Mouse (Mus musculus) thymus, adult 2 months (tissue): ENCODE results near the gene Serpina6. TPM values are rescaled to one million over a fixed set of nuclear protein-coding genes. Genes with fewer than 3 reads are reported as not detected.

Experiments
- DNase-seq: peaks from one replicate; pipeline ENCODE4 v3.0.0; 2021
- H3K27ac ChIP-seq: fragments of 200-500 bp; 2 replicates; pipeline ENCODE4 v1.5.1; 2012; ENCODE audit warnings: low read length, control low read depth; ENCODE audit not compliant: control insufficient read depth, insufficient read depth
- H3K27me3 ChIP-seq: fragments of 200-500 bp; 2 replicates; pipeline ENCODE4 v1.6.1; 2012; ENCODE audit warnings: mild to moderate bottlenecking, low read length, moderate library complexity, mixed read lengths; ENCODE audit not compliant: control insufficient read depth, insufficient read depth
- H3K36me3 ChIP-seq: fragments of 200-500 bp; 2 replicates; pipeline ENCODE4 v1.6.1; 2012; ENCODE audit warnings: mild to moderate bottlenecking, low read length, moderate library complexity; ENCODE audit not compliant: control insufficient read depth, insufficient read depth
- H3K4me1 ChIP-seq: fragments of 200-500 bp; replicated peaks from 2 replicates; pipeline ENCODE4 v1.6.1; 2012; ENCODE audit warnings: low read length; ENCODE audit not compliant: control insufficient read depth, insufficient read depth
- H3K4me3 ChIP-seq: fragments of 200-500 bp; 2 replicates; pipeline ENCODE4 v1.5.1; 2012; ENCODE audit warnings: mild to moderate bottlenecking, low read length, control low read depth, moderate library complexity; ENCODE audit not compliant: control insufficient read depth, insufficient read depth
- CTCF ChIP-seq: fragments of 200-500 bp; IDR thresholded peaks from 2 replicates; pipeline ENCODE4 v1.5.1; 2012; ENCODE audit warnings: mild to moderate bottlenecking, control low read depth, low read length, moderate library complexity, borderline replicate concordance; ENCODE audit not compliant: control insufficient read depth, poor library complexity, insufficient read depth; ENCODE audit errors: extremely low read depth
- POLR2A ChIP-seq: fragments of 200-500 bp; IDR thresholded peaks from 2 replicates; pipeline ENCODE4 v1.6.1; 2012; ENCODE audit warnings: mild to moderate bottlenecking, low read length, control low read depth, moderate library complexity; ENCODE audit not compliant: control insufficient read depth, poor library complexity, insufficient read depth; ENCODE audit errors: extremely low read depth
- WGBS: fragments of 180-500 bp; shearing (Covaris S2); methylation state at CpG from one replicate; pipeline ENCODE4 v1.1.7; 2018; 5-methylcytosine and 5-hydroxymethylcytosine counted together
- polyA plus RNA-seq: library from polyadenylated mRNA; depleted of rRNA; stranded (reverse); fragments of >200 nt; gene quantifications from 2 replicates; pipeline ENCODE4 v1.2.3, GENCODE M21; 2012

Gene Serpina6
- polyA plus RNA-seq, 1 experiment, result not detected

GRCm38 (mm10) chr12:103643818-103644217 lies 13.2 kb downstream of the Serpina6 start:
- TF ChIP-seq POLR2A (no peak), CTCF (no peak)
- no peak overlapping the region for H3K27ac ChIP-seq
- H3K4me1 ChIP-seq, result no peaks in the 10 kb centered on the region
- WGBS, result 90% methylated on average over 3 of the region's 3 CpGs
- H3K27me3 ChIP-seq, result no peaks in the 10 kb centered on the region
- no peak overlapping the region for H3K4me3 ChIP-seq
- DNase-seq, result no peak
- no peaks in the 10 kb centered on the region for H3K36me3 ChIP-seq

DNA sequence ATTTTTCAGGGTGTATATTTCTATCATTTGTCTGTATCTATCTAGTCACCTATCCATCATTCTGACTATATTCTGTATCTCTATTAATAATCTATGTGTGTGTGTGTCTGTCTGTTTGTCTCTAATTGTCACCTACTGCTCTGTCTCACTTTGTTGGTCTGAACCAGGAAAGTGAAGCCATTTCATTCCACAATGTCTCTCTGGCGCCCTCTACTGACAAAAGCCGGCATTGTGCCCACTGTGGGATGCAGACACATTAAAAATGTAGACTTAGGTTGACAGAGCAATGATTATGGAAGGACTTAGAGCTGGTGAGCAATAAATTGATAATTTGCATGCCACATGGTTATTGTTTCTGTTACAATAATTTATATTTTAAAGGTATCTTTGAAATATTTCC lies 13.7 kb downstream of the Serpina6 start:
- no peaks in the 10 kb centered on the region for H3K4me1 ChIP-seq
- H3K27ac ChIP-seq, result no peak overlapping the region
- DNase-seq, result peak; percentile 54
- TF ChIP-seq CTCF (no peak), POLR2A (no peak)
- 0% methylated on average over 2 of the region's 2 CpGs for WGBS
- H3K27me3 ChIP-seq, result no peaks in the 10 kb centered on the region
- H3K4me3 ChIP-seq, result no peak overlapping the region
- no peaks in the 10 kb centered on the region for H3K36me3 ChIP-seq

GRCm38 (mm10) chr12:103635846-103636245 lies 21.2 kb downstream of the Serpina6 start:
- H3K4me1 ChIP-seq, result no peaks in the 10 kb centered on the region
- H3K27me3 ChIP-seq, result no peaks in the 10 kb centered on the region
- H3K36me3 ChIP-seq, result no peaks in the 10 kb centered on the region
- TF ChIP-seq CTCF (no peak), POLR2A (no peak)
- DNase-seq, result no peak
- H3K4me3 ChIP-seq, result no peak overlapping the region
- no peak overlapping the region for H3K27ac ChIP-seq
- WGBS, result 89% methylated on average over 2 of the region's 2 CpGs

DNA sequence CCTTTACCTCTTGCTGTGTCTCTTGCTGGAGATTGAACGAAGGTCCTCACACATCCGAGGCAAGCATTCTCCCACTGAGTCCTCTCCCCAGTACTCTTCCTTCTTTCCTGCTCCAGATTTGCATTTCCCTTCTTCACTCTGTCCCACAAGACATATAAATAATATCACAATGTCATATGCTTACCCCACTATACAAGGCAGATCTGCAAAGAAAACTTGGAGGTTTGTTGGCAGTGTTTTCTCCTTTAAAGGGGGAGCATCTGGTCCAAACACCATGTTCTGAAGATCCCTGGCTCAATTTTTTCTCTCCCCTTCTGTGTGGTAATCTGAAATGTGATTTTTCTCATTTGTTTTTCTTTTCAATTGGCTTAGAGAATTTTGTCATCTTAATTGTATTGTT lies 22.6 kb downstream of the Serpina6 start:
- 87% methylated on average over 2 of the region's 2 CpGs for WGBS

DNA sequence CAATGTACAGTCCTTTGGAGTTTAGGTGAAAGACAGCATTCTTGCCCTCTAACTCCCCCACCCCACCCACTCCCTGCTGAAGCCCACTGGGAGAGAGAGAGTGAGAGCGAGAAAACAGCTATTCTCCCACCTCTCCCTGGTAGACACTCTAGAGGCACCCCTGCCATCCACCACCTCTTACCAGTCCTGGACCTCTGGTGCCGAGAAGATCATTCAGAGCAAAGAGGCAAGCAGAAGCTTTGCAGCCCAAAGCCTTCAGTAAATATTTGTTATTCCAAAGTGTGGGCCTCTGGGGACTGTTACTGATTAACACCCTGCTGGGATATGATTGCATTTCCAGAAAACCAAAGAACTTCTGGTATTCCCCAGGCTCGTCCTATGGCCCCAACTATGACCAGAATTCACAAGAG lies 25.8 kb downstream of the Serpina6 start, which contains the start of gene Serpina10:
TSS of gene Serpina10 (minus strand) at position 242 of the 410 bp plus-strand sequence.
- 80% methylated on average over 3 of the region's 3 CpGs for WGBS
- no peaks in the 10 kb centered on the region for H3K36me3 ChIP-seq
- no peak for DNase-seq
- H3K4me1 ChIP-seq, result no peaks in the 10 kb centered on the region
- no peak within 1 kb of the TSS for H3K27ac ChIP-seq
- no peak within 1 kb of the TSS for H3K4me3 ChIP-seq
- no peaks in the 10 kb centered on the region for H3K27me3 ChIP-seq
- TF ChIP-seq POLR2A (no peak), CTCF (no peak)

More for the DNA sequence above, 22.6 kb downstream of the Serpina6 start:
- DNase-seq, result no peak
- Histone ChIP-seq H3K4me3 (no peak overlapping the region), H3K36me3 (no peaks in the 10 kb centered on the region), H3K27ac (no peak overlapping the region), H3K4me1 (no peaks in the 10 kb centered on the region), H3K27me3 (no peaks in the 10 kb centered on the region)
- no peak for TF ChIP-seq POLR2A
- no peak for TF ChIP-seq CTCF

DNA sequence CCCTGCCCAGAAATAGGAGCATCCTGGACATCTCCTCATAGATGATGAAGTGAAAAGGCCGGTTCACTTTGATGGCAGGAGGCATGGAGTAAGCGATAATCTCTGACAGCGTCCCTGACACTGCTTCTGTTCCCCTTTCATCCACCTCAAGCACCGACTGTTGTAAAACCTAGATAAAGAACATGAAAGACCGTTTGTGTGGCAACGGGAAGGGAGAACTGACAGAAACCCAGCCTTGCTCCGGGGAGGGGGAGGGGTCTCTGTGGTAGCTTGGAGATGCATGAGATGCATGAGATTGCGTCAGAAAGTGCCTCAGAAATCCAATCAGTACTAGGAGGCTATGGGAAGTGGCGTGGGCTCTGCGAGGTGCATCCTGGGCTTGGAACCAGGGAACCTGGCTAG lies 40.2 kb downstream of the Serpina6 start:
- Histone ChIP-seq H3K4me1 (no peaks in the 10 kb centered on the region), H3K4me3 (no peak overlapping the region), H3K27me3 (no peaks in the 10 kb centered on the region), H3K27ac (no peak overlapping the region), H3K36me3 (no peaks in the 10 kb centered on the region)
- TF ChIP-seq POLR2A, result no peak
- TF ChIP-seq CTCF, result no peak
- 85% methylated on average over 10 of the region's 10 CpGs for WGBS
- DNase-seq, result no peak

GRCm38 (mm10) chr12:103615734-103616133 lies 41.3 kb downstream of the Serpina6 start:
- no peaks in the 10 kb centered on the region for H3K27me3 ChIP-seq
- H3K4me1 ChIP-seq, result no peaks in the 10 kb centered on the region
- no peak overlapping the region for H3K27ac ChIP-seq
- H3K36me3 ChIP-seq, result no peaks in the 10 kb centered on the region
- no peak overlapping the region for H3K4me3 ChIP-seq
- 82% methylated on average over 4 of the region's 4 CpGs for WGBS
- no peak for TF ChIP-seq CTCF
- TF ChIP-seq POLR2A, result no peak
- DNase-seq, result no peak
